In the genomic region with DNA sequence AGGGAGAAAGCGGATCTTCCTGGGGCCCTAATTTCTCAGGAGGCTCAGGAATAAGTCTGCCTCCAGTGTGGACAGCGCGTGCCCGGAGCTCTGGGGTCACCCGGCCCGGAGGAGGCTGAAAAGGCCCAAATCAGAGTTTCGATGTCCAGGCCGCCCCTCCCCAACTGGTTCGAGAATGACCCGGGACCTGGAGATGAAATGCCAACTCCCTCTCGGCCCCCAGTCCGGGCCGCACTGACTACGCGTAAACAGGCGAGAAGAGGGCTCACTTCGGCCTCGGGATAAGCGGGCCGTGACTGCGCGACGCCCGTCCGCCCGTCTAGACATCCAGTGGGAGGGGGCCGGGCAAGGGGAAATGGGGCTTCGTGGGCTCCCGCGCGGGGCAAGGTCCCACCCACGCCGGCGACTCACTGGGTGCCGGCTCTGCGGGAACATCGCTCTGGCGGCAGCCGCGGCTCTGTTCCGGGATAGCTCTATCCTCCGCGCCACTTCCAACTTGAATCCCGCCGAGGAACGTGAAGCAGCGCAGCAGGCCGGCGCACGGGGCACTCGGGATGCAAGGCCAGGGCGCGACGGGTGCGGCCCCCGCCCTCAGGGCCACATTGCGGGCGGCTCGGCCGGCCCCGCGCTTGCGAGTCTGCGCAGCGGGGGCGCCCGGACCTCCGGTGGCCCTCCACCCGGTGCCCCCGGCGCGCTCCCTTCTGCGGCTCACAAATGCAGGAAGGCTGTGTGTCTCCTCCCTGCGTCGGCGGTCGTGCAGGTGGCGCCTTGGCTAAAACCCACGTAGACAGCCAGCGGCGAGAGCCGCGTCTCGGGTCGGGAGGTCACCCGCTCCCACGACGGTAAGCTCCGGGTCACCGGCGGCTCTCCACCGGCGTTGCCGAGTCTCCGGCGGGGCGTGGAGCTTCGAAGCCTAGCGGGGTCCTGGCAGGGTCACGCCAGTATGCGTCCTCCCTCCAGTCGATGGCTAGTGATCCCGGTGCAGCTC, we compare ENCODE assay signal across 8 mouse cellular contexts. TPM values are rescaled to one million over a fixed set of nuclear protein-coding genes. Genes with fewer than 3 reads are reported as not detected.
DNase-seq lines count a peak whose midpoint lies in the region; ATAC-seq and TF ChIP-seq lines count a peak whose summit lies in the region.

No protein-coding gene starts in this region.

- H3K4me2 ChIP-seq in forebrain, embryonic 12.5 days, result peak overlapping the region; percentile 77
- peak overlapping the region; percentile 72 for H3K4me2 ChIP-seq in lung, postnatal 0 days (replicated peaks; ENCODE audit: low read depth, low read length)

- H3K27me3 ChIP-seq in forebrain, embryonic 12.5 days, result no peaks in the 10 kb centered on the region
- no peaks in the 10 kb centered on the region for H3K27me3 ChIP-seq in lung, postnatal 0 days (replicated peaks; ENCODE audit: insufficient read depth, low read length)

- 0 out of 2 replicates have a peak, but pooled peaks have one; percentile 0 for ATAC-seq in forebrain, embryonic 12.5 days (ENCODE audit: low FRiP score)
- no peak for ATAC-seq in lung, postnatal 0 days

- H3K4me1 ChIP-seq in forebrain, embryonic 12.5 days, result peaks cover 45% of the 10 kb centered on the region
- peaks cover 24% of the 10 kb centered on the region for H3K4me1 ChIP-seq in lung, postnatal 0 days (ENCODE audit: insufficient read depth, low read depth, low read length)

- WGBS in forebrain, embryonic 12.5 days, result under 1% methylated on average over 103 of the region's 103 CpGs
- WGBS in lung, postnatal 0 days, result under 1% methylated on average over 93 of the region's 103 CpGs

- TF ChIP-seq EP300 in lung, postnatal 0 days (IDR thresholded peaks at IDR 0.05), result no peak

- peak; percentile 55 to 65 for DNase-seq in B cell, adult 2 months
- peak; percentile 71 for DNase-seq in adrenal gland, postnatal 14 days
- peak; percentile 39 to 56 for DNase-seq in heart, postnatal 36 days
- peak; percentile 46 to 66 for DNase-seq in layer of hippocampus, postnatal 10 days (ENCODE audit: low spot score in 2 of 2)
- DNase-seq in lung, postnatal 0 days (ENCODE audit: low spot score), result peak; percentile 64
- DNase-seq in right cerebral cortex, adult 18-20 months, result peak; percentile 61
- DNase-seq in urinary bladder, postnatal 14 days (ENCODE audit: low spot score), result peak; percentile 52

- H3K36me3 ChIP-seq in forebrain, embryonic 12.5 days (replicated peaks), result no peaks in the 10 kb centered on the region
- H3K36me3 ChIP-seq in lung, postnatal 0 days (ENCODE audit: insufficient read depth, low read length), result no peaks in the 10 kb centered on the region

- H3K9ac ChIP-seq in forebrain, embryonic 12.5 days, result peak overlapping the region; percentile 95
- H3K9ac ChIP-seq in lung, postnatal 0 days (replicated peaks; ENCODE audit: low read depth), result peak overlapping the region; percentile 65

- intact Hi-C loops in heart, postnatal 36 days (cut with DNase I), result loop anchor here (2.0 to 10.0 kb wide), 3 partner anchors 73 to 159 kb away; no protein-coding TSS in a partner anchor

- TF ChIP-seq CTCF in lung, postnatal 0 days (IDR thresholded peaks at IDR 0.05), result no peak

- H3K9me3 ChIP-seq in forebrain, embryonic 12.5 days, result no peaks in the 10 kb centered on the region
- no peaks in the 10 kb centered on the region for H3K9me3 ChIP-seq in lung, postnatal 0 days (ENCODE audit: low read length)

- H3K27ac ChIP-seq in forebrain, embryonic 12.5 days, result peak overlapping the region; percentile 94
- H3K27ac ChIP-seq in lung, postnatal 0 days (ENCODE audit: low read length), result peak overlapping the region; percentile 90

- H3K4me3 ChIP-seq in forebrain, embryonic 12.5 days (replicated peaks), result peak overlapping the region; percentile 92
- H3K4me3 ChIP-seq in lung, postnatal 0 days (ENCODE audit: low read depth, low read length), result peak overlapping the region; percentile 79

RNA-seq across cellular contexts. Expression of a gene that starts 0.9 kb away (rescaled TPM):
- total RNA-seq in adrenal gland, postnatal 14 days (2021), result 45.7 and 47.0 TPM in 2 replicates
- polyA plus RNA-seq in forebrain, embryonic 12.5 days (2016; fragmentation: Nextera tagmentation; extraction: Ambion mirVana), result 63.5 and 68.3 TPM in 2 replicates
- 1 to 10 TPM; 7.4 to 7.9 TPM for total RNA-seq in heart, postnatal 36 days (2021)
- total RNA-seq in layer of hippocampus, postnatal 10 days (2021), result 10 to 100 TPM; 57.4 to 57.9 TPM
- polyA plus RNA-seq in lung, postnatal 0 days (2015; fragmentation: Nextera tagmentation; extraction: Ambion mirVana), result 18.2 and 18.9 TPM in 2 replicates
